Mouse (Mus musculus): ENCODE results near the gene Slc5a10. TPM values are rescaled to one million over a fixed set of nuclear protein-coding genes. Genes with fewer than 3 reads are reported as not detected.

The Slc5a10 gene
- total RNA-seq (2022), result not detected

DNA sequence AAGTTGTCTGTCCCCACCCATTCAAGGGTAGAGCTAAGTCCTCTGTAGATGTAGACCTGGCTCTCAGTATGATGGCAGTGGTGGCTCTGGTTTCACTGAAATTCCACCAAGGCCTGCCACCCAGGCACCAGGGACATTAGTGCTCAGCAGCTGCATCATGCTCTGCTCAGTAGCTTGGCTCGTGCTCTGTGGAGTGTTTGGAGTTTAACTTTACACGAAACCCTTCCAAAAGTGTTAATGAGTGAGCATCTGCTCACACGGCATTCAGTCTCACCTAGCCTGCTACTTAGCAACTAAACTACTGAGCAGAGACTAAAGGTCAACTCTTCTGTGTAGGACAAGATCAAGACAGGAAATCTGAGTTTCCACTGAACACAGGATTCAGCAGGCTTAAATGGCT lies at the start of gene Slc5a10:
Slc5a10 (minus strand) TSS at position 191 of the 400 bp plus-strand sequence.
- DNase-seq (ENCODE audit: low spot score), result no peak

- DNase-seq (ENCODE audit: low spot score), result peak; percentile 98
Observed at GRCm38 (mm10) chr11:61761584-61762407, 41.2 kb upstream of the Slc5a10 start, which contains the start of gene Prpsap2. Gene Prpsap2 (minus strand): TSS chr11:61762088.

GRCm38 (mm10) chr11:61760518-61760917 lies 39.9 kb upstream of the Slc5a10 start:
- no peak for DNase-seq (ENCODE audit: low spot score)

GRCm38 (mm10) chr11:61757151-61757550 lies 36.5 kb upstream of the Slc5a10 start:
- DNase-seq (ENCODE audit: low spot score), result no peak

DNA sequence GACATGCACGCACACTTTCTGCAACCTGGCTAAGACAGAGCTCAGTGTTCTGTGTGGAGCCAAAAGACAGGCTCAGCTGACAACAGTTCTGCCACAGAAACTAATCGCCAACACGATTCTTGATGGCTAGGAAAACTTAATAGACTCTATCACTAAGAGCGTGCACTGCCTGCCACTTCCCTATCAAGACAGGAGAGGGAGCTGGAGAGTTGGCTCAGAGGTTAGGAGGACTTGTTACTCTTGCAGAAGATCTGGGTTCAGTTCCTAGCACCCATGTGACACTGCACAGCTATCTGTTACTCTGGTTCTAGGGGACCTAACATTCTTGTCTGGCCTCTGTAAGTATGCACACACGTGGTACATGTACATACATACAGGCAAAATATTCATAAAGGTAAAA lies 31.0 kb upstream of the Slc5a10 start:
- DNase-seq (ENCODE audit: low spot score), result no peak

- DNase-seq (ENCODE audit: low spot score), result no peak
Observed at GRCm38 (mm10) chr11:61747161-61747560, 26.5 kb upstream of the Slc5a10 start.

- no peak for DNase-seq (ENCODE audit: low spot score)
Observed at GRCm38 (mm10) chr11:61745781-61746180, 25.2 kb upstream of the Slc5a10 start.

- no peak for DNase-seq (ENCODE audit: low spot score)
Observed at GRCm38 (mm10) chr11:61744460-61744859, 23.8 kb upstream of the Slc5a10 start.

GRCm38 (mm10) chr11:61743768-61744167 lies 23.1 kb upstream of the Slc5a10 start:
- DNase-seq (ENCODE audit: low spot score), result no peak

- DNase-seq (ENCODE audit: low spot score), result no peak
Observed at GRCm38 (mm10) chr11:61740500-61740899, 19.9 kb upstream of the Slc5a10 start.

GRCm38 (mm10) chr11:61737290-61737689 lies 16.7 kb upstream of the Slc5a10 start:
- DNase-seq (ENCODE audit: low spot score), result no peak

GRCm38 (mm10) chr11:61732672-61733071 lies 12.0 kb upstream of the Slc5a10 start:
- DNase-seq (ENCODE audit: low spot score), result no peak

DNA sequence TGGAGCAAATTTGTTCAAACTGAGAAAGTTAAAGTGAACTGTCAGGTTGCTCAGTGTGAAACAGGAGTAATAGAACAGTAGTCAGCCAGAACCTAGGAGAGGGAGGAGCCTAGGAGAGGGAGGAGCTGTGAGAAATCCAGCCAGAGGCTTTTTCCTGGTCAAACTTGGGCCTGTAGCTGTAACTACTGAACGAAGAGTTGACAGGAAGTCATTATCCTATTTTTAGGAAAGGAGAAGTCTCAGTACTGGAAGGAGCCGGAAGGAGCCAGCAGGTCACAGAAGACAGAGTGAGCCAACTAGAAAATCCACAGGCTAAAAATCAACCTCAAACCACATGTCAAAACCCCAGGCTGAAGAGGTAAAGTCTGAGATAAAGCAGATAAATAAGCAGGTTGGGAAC lies 7.4 kb upstream of the Slc5a10 start:
- DNase-seq (ENCODE audit: low spot score), result peak; percentile 51

DNA sequence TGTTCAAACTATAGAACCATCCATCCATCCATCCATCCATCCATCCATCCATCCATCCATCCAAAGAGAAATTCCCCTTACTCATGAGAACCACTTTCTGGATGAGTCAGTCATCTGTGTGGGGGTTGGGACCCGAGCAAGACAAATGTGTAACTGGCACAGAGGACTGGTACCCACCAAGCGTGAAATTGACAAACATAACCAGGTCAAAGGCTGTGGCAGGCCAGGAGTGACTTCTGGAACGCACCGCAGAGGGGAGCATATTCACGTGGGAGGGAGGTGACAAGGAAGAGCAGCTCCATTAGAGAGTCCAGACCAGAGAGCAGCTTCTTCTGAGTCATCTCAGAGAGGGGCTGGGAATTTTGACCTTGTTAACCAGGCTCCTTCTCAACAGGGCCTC lies 1.5 kb upstream of the Slc5a10 start:
- no peak for DNase-seq (ENCODE audit: low spot score)

- no peak for DNase-seq (ENCODE audit: low spot score)
Observed at GRCm38 (mm10) chr11:61719826-61720225, 800 bp downstream of the Slc5a10 start.

GRCm38 (mm10) chr11:61719387-61719786 lies 1.2 kb downstream of the Slc5a10 start:
- no peak for DNase-seq (ENCODE audit: low spot score)

- DNase-seq (ENCODE audit: low spot score), result no peak
Observed at GRCm38 (mm10) chr11:61717990-61718389, 2.6 kb downstream of the Slc5a10 start.

DNA sequence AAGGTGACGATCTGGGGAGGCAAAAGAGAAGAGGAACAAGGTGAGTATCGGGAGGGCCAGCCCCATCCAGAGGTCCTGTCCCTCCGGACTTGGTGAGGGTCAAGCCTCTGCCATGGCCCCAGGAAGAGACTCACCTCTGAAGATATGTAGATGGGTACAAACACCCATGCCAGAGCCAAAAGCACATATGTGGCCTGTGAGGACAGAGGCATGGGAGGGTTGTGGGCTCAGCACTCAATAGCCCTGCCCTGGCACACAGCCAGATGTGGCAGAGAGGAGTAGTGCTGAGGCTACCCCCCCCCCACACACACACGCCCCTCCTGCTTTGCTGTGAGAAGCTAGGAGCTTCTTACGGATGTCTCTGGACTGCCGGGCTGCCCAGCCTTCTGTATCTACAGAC lies 5.5 kb downstream of the Slc5a10 start:
- no peak for DNase-seq (ENCODE audit: low spot score)

GRCm38 (mm10) chr11:61714346-61715117 lies 6.1 kb downstream of the Slc5a10 start:
- DNase-seq (ENCODE audit: low spot score), result peak; percentile 83

DNA sequence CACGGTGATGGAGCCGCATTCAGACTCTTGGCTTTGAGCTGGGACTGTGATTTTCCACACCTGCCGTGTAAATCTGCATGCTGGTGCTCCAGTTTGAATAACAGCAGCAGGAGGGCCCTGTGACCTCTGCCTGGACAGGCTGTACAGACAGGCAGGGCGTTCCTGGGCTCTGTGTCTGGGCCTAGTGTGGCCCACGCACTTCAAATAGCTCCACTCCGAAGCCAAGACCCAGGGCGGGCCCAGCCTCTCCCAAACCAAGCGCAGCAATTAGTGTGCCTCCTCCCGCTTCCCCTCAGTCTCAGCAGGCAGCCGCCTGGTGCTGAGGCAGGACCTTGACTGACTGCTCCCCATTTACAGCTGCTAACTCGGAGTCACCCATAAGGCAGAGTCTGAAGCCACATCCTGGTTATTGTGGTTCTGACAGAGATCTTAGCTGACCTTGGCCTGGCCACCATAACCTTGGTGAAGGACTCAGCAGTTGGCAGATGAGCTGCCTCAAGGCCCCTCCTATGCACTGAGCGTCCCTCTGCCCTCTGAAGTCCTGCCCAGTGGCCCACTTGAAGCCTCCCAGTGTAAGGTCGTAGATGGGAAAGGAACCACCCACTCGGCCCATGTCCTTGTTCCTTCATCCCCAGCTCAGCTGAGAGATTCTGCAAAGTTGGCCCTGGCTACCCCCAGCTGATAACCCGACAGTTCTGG lies 7.3 kb downstream of the Slc5a10 start:
- no peak for DNase-seq (ENCODE audit: low spot score)

DNA sequence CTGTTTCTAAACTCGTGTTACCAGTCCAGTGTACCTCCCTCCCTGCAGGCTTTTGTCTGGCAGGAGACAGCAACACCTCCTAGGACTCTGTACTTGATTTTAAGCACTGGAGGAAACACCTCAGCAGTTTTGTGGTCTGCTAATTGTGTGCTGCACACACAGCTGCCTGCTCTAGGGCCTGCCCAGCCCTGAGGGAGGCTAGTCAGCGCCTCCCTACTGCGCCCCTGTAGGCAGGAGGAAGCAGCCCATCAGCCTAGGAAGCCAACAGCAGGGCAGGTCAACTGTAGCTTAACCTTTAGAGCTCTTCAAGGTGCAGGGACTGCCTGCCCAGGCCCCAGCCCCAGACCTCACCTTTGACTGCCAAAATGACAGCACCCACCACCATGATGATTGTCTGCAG lies 11.7 kb downstream of the Slc5a10 start:
- DNase-seq (ENCODE audit: low spot score), result no peak

- no peak for DNase-seq (ENCODE audit: low spot score)
Observed at GRCm38 (mm10) chr11:61706232-61706631, 14.4 kb downstream of the Slc5a10 start.

All from heart, adult 8-10 months (tissue).